Mouse (Mus musculus) CH12.LX (cell line): ENCODE measurements around the gene Srgn.
A peak's percentile ranks its signal among the peaks of the same experiment; 100 is the strongest.

Experiments used
- BHLHE40 ChIP-seq: IDR thresholded peaks from 2 replicates; pipeline ENCODE4 v1.6.1; 2011; ENCODE audit warnings: mild to moderate bottlenecking, low read depth, low read length, improper control_type of control experiment
- CTCF ChIP-seq, 2 experiments: IDR thresholded peaks in 1 of 2; conservative IDR thresholded peaks in 1 of 2; 2 replicates each; pipeline ENCODE4 v1.5.1; 2011 to 2012; ENCODE audit warnings: low read depth in 2 of 2, low read length in 2 of 2, improper control_type of control experiment in 1 of 2, inconsistent platforms in 1 of 2, mild to moderate bottlenecking in 1 of 2, moderate library complexity in 1 of 2
- EP300 ChIP-seq: IDR thresholded peaks from 2 replicates; pipeline ENCODE4 v1.6.1; 2011; ENCODE audit warnings: low read length, improper control_type of control experiment
- KAT2A ChIP-seq: IDR thresholded peaks from 2 replicates; pipeline ENCODE4 v1.6.1; 2012; ENCODE audit warnings: low read length, improper control_type of control experiment, inconsistent platforms; ENCODE audit not compliant: insufficient replicate concordance
- MAX ChIP-seq: IDR thresholded peaks from 2 replicates; pipeline ENCODE4 v1.6.1; 2011; ENCODE audit warnings: low read length, improper control_type of control experiment
- POLR2A ChIP-seq: IDR thresholded peaks from 2 replicates; pipeline ENCODE4 v1.6.1; 2011; ENCODE audit warnings: low read depth, mild to moderate bottlenecking, improper control_type of control experiment, low read length
- POLR2AphosphoS2 ChIP-seq: IDR thresholded peaks from 2 replicates; pipeline ENCODE4 v1.6.1; 2011; ENCODE audit warnings: low read depth, low read length, improper control_type of control experiment
- USF1 ChIP-seq: IDR thresholded peaks from 2 replicates; pipeline ENCODE4 v1.6.1; 2014; ENCODE audit warnings: low read depth, mild to moderate bottlenecking, inconsistent platforms, low read length, improper control_type of control experiment
- ZMIZ1 ChIP-seq: IDR thresholded peaks from 2 replicates; pipeline ENCODE4 v1.6.1; 2012; ENCODE audit warnings: low read depth, mild to moderate bottlenecking, inconsistent platforms, low read length, improper control_type of control experiment

DNA sequence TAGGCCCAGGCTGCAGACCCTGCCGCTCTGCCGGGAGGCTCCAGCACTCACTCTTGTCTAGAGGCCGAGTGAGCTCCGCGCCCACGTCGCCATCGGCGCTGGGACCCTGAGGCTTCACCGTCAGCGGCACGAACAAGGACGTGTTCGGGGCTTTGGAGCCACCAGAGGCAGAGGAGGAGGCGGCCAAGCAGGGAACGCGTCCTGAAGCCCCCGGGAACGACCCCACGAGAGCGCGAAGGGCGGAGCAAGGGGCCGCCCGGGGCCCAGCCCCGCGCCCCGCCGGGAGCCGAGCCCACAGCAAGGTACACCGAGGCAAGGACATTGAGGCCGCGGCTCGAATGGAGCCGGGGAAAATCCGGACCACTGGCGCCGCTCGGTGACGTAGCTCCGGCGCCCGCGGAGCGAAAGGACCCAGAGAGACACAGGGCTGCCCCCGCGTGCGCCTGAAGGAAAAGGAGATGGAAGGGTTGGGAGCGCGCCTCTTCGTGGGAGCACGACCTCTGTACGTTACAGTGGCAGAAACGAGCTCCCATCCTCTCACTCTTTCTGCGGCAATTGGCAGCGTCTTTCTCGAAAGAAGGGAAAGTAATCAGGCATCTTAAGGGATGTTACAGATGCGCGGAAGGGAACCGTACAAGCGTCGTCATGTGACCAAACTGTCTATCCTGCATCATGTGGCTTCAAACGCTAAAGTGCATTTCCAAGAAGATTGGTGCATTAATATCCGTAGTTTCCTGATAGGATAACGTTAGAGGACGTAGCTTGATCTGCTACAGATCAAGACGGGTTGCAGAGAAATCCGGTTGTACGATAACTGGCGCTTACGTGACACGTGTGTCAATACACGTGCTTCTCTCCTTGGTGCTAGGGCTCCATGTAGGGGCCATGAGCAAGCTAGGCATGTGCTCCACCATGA lies 77.6 kb downstream of the Srgn start, which contains the start of the genes 4930507D05Rik and Supv3l1:
- TF ChIP-seq CTCF (conservative IDR thresholded peaks at IDR 0.05 in 1 of 2, IDR thresholded peaks at IDR 0.05 in 1 of 2; ENCODE audit: low read depth in 2 of 2, low read length in 2 of 2) (0 out of 4 replicates have a peak, but pooled peaks of 1 of the 2 experiments have one; percentile 23), USF1 (peak; percentile 92), BHLHE40 (peak; percentile 91), POLR2A (peak; percentile 74), ZMIZ1 (peak; percentile 20; the same call in 1 of the 2 replicates), MAX (peak; percentile 100), POLR2AphosphoS2 (no peak; the same call in 1 of the 2 replicates), KAT2A (peak; percentile 87; the same call in 1 of the 2 replicates), EP300 (no peak)
